Mouse (Mus musculus) fibroblast of lung, adult 2 months (primary cell): ENCODE results near the gene Ghdc.
A peak's percentile ranks its signal among the peaks of the same experiment; 100 is the strongest.

Experiments
- DNase-seq: peaks from one replicate; pipeline ENCODE4 v3.0.0-alpha.2; 2011; ENCODE audit warnings: low read depth

Gene Ghdc

GRCm38 (mm10) chr11:100770646-100771408, at the start of gene Ghdc:
TSS of gene Ghdc (minus strand) at chr11:100770957.
- peak; percentile 61 for DNase-seq

- no peak for DNase-seq
Observed at GRCm38 (mm10) chr11:100820047-100820446, 49.3 kb upstream of the Ghdc start.

- no peak for DNase-seq
Observed at GRCm38 (mm10) chr11:100819626-100820025, 48.9 kb upstream of the Ghdc start.

GRCm38 (mm10) chr11:100819048-100819447, 48.3 kb upstream of the Ghdc start:
- DNase-seq: no peak

GRCm38 (mm10) chr11:100818359-100819012, 47.7 kb upstream of the Ghdc start:
- no peak for DNase-seq

- DNase-seq: no peak
Observed at GRCm38 (mm10) chr11:100817311-100817710, 46.6 kb upstream of the Ghdc start.

- DNase-seq: no peak
Observed at GRCm38 (mm10) chr11:100816801-100817200, 46.0 kb upstream of the Ghdc start.

- DNase-seq: no peak
Observed at GRCm38 (mm10) chr11:100816342-100816741, 45.6 kb upstream of the Ghdc start.

GRCm38 (mm10) chr11:100814498-100814897, 43.7 kb upstream of the Ghdc start:
- no peak for DNase-seq

GRCm38 (mm10) chr11:100811132-100811531, 40.4 kb upstream of the Ghdc start:
- DNase-seq: no peak

- DNase-seq: no peak
Observed at GRCm38 (mm10) chr11:100810516-100810915, 39.8 kb upstream of the Ghdc start.

GRCm38 (mm10) chr11:100806380-100807305, 35.9 kb upstream of the Ghdc start:
- no peak for DNase-seq

- DNase-seq: no peak
Observed at GRCm38 (mm10) chr11:100805535-100805934, 34.8 kb upstream of the Ghdc start.

- DNase-seq: no peak
Observed at GRCm38 (mm10) chr11:100804409-100804808, 33.7 kb upstream of the Ghdc start.

GRCm38 (mm10) chr11:100799426-100799825, 28.7 kb upstream of the Ghdc start:
- no peak for DNase-seq

- DNase-seq: no peak
Observed at GRCm38 (mm10) chr11:100796585-100796984, 25.8 kb upstream of the Ghdc start.

- no peak for DNase-seq
Observed at GRCm38 (mm10) chr11:100795386-100795785, 24.6 kb upstream of the Ghdc start.

- DNase-seq: peak; percentile 80
Observed at GRCm38 (mm10) chr11:100791457-100792049, 20.8 kb upstream of the Ghdc start.

- peak; percentile 93 for DNase-seq
Observed at GRCm38 (mm10) chr11:100790644-100791043, 19.9 kb upstream of the Ghdc start.

- DNase-seq: no peak
Observed at GRCm38 (mm10) chr11:100789702-100790101, 18.9 kb upstream of the Ghdc start.

- DNase-seq: no peak
Observed at GRCm38 (mm10) chr11:100785774-100786173, 15.0 kb upstream of the Ghdc start.

GRCm38 (mm10) chr11:100784286-100784685, 13.5 kb upstream of the Ghdc start:
- DNase-seq: no peak
